Mouse (Mus musculus) bone marrow macrophage, adult 2 months (primary cell): ENCODE results near the gene Mblac2.

ENCODE experiments used
- CTCF ChIP-seq: IDR thresholded peaks from 2 replicates; pipeline ENCODE4 v1.5.1; 2012; ENCODE audit warnings: low read depth, mild to moderate bottlenecking, low read length, moderate library complexity
- POLR2A ChIP-seq: IDR thresholded peaks from 2 replicates; pipeline ENCODE4 v1.6.1; 2012; ENCODE audit warnings: mild to moderate bottlenecking, low read depth, low read length, borderline replicate concordance

DNA sequence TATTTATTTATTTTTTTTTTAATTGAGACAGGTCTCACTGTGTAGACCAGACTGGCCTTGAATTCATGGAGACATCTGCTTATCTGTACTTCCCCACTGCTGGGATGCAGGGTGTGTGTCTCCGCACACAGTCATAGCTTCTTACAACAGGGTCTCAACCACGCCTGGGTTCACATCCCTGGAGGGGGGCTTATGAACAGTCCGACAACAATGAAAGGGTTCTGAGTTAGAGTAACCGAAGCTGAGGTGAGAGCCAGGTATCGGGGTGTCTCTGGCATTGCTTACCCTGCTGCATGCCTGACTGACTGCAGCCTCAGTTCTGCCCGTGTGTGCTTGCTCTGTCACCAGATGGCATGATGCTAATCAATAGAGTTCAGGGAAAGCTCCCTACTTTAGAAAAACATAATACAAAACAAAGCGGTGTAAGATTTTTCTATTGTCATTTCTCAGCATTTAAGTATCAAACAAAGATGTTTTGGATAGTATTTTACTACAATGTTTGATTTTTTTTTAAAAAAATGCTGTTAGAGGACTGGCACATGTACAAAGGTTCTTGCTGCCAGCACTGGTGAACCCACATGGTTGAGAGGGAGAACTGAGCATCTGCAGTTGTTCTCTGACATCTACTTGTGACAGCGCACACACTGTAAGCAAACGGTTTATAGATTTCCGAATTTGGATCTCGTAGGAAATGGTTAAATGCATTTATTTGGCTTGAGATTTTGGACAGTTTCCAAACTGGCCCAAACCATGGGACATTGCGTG lies 47.4 kb upstream of the Mblac2 start:
- no peak for TF ChIP-seq CTCF
- no peak for TF ChIP-seq POLR2A
